Mouse (Mus musculus) intestine, embryonic 15.5 days (tissue): ENCODE results near the gene Eef1e1. TPM values are rescaled to one million over a fixed set of nuclear protein-coding genes. Genes with fewer than 3 reads are reported as not detected.

ENCODE experiments used
- ATAC-seq: fragments of 200-750 bp; cut with Nextera tagmentation; 2 replicates; pipeline ENCODE4 v1.8.0; 2017; ENCODE audit warnings: moderate TSS enrichment, moderate library complexity
- H3K27ac ChIP-seq: fragments of 300-500 bp; sonication (generic); 2 replicates; pipeline ENCODE4 v1.5.1; 2015; ENCODE audit warnings: mild to moderate bottlenecking, inconsistent platforms
- H3K27me3 ChIP-seq: fragments of 300-500 bp; sonication (generic); replicated peaks from 2 replicates; pipeline ENCODE4 v1.6.1; 2015; ENCODE audit warnings: inconsistent platforms
- H3K36me3 ChIP-seq: fragments of 300-500 bp; sonication (generic); 2 replicates; pipeline ENCODE4 v1.6.1; 2015; ENCODE audit warnings: inconsistent platforms
- H3K4me1 ChIP-seq: fragments of 300-500 bp; sonication (generic); replicated peaks from 2 replicates; pipeline ENCODE4 v1.6.1; 2015; ENCODE audit warnings: inconsistent platforms
- H3K4me2 ChIP-seq: fragments of 300-500 bp; sonication (generic); replicated peaks from 2 replicates; pipeline ENCODE4 v1.6.1; 2015; ENCODE audit warnings: mild to moderate bottlenecking, inconsistent platforms
- H3K4me3 ChIP-seq: fragments of 300-500 bp; sonication (generic); replicated peaks from 2 replicates; pipeline ENCODE4 v1.5.1; 2015; ENCODE audit warnings: inconsistent platforms
- H3K9ac ChIP-seq: fragments of 300-500 bp; sonication (generic); 2 replicates; pipeline ENCODE4 v1.6.1; 2015; ENCODE audit warnings: inconsistent platforms
- H3K9me3 ChIP-seq: fragments of 300-500 bp; sonication (generic); 2 replicates; pipeline ENCODE4 v1.6.1; 2016; ENCODE audit warnings: inconsistent platforms
- WGBS: fragments of 180-500 bp; shearing (Covaris S2); methylation state at CpG from one replicate; pipeline ENCODE4 v1.1.7; 2015; 5-methylcytosine and 5-hydroxymethylcytosine counted together
- polyA plus RNA-seq: library from polyadenylated mRNA; unstranded; fragments of >200 nt; fragmentation: Nextera tagmentation; extraction: Ambion mirVana; gene quantifications from 2 replicates; pipeline ENCODE4 v1.2.1, GENCODE M21; 2015

Gene Eef1e1
- polyA plus RNA-seq, 1 experiment from 2014 or later, result 53.4 TPM

GRCm38 (mm10) chr13:38641414-38641813, 17.4 kb downstream of the Eef1e1 start:
- Histone ChIP-seq H3K9me3 (no peaks in the 10 kb centered on the region), H3K36me3 (peaks cover 21% of the 10 kb centered on the region), H3K4me1 (no peaks in the 10 kb centered on the region), H3K27me3 (no peaks in the 10 kb centered on the region), H3K9ac (no peak overlapping the region), H3K27ac (no peak overlapping the region), H3K4me3 (no peak overlapping the region), H3K4me2 (no peak overlapping the region)
- no peak for ATAC-seq
- WGBS, result 59% methylated on average over 5 of the region's 5 CpGs

- Histone ChIP-seq H3K9me3 (no peaks in the 10 kb centered on the region), H3K36me3 (peaks cover 21% of the 10 kb centered on the region), H3K27me3 (no peaks in the 10 kb centered on the region), H3K4me3 (no peak overlapping the region), H3K4me2 (no peak overlapping the region), H3K9ac (no peak overlapping the region), H3K4me1 (no peaks in the 10 kb centered on the region), H3K27ac (no peak overlapping the region)
- no peak for ATAC-seq
- WGBS, result 80% methylated on average over 5 of the region's 5 CpGs
Measured at GRCm38 (mm10) chr13:38640961-38641360, 17.9 kb downstream of the Eef1e1 start.

- no peak overlapping the region for H3K4me2 ChIP-seq
- H3K9ac ChIP-seq, result no peak overlapping the region
- no peak overlapping the region for H3K4me3 ChIP-seq
- no peaks in the 10 kb centered on the region for H3K9me3 ChIP-seq
- ATAC-seq, result no peak
- 70% methylated on average over 11 of the region's 11 CpGs for WGBS
- H3K27me3 ChIP-seq, result no peaks in the 10 kb centered on the region
- peaks cover 5% of the 10 kb centered on the region; the same call in 1 of the 2 replicates for H3K4me1 ChIP-seq
- no peak overlapping the region for H3K27ac ChIP-seq
- H3K36me3 ChIP-seq, result peaks cover 3% of the 10 kb centered on the region
Measured at GRCm38 (mm10) chr13:38638694-38639093, 20.2 kb downstream of the Eef1e1 start.

GRCm38 (mm10) chr13:38634800-38635269, 24.0 kb downstream of the Eef1e1 start, which contains the start of gene Bloc1s5:
TSS of gene Bloc1s5 (minus strand) at chr13:38635109.
- Histone ChIP-seq H3K4me1 (peaks cover 5% of the 10 kb centered on the region; the same call in 1 of the 2 replicates), H3K36me3 (peaks cover 3% of the 10 kb centered on the region; the same call in 1 of the 2 replicates), H3K4me2 (peak within 1 kb of the TSS; percentile 70), H3K4me3 (peak within 1 kb of the TSS; percentile 77), H3K9ac (peak within 1 kb of the TSS; percentile 77), H3K9me3 (no peaks in the 10 kb centered on the region), H3K27ac (peak within 1 kb of the TSS; percentile 55; the same call in 1 of the 2 replicates), H3K27me3 (no peaks in the 10 kb centered on the region)
- peak; percentile 97 for ATAC-seq
- WGBS, result 1% methylated on average over 44 of the region's 44 CpGs

- under 1% methylated on average over 19 of the region's 19 CpGs for WGBS
- Histone ChIP-seq H3K4me1 (peaks cover 5% of the 10 kb centered on the region; the same call in 1 of the 2 replicates), H3K36me3 (peaks cover 3% of the 10 kb centered on the region; the same call in 1 of the 2 replicates), H3K4me2 (peak overlapping the region; percentile 70), H3K27ac (peak overlapping the region; percentile 55; the same call in 1 of the 2 replicates), H3K27me3 (no peaks in the 10 kb centered on the region), H3K4me3 (peak overlapping the region; percentile 77), H3K9me3 (no peaks in the 10 kb centered on the region), H3K9ac (peak overlapping the region; percentile 77)
- peak; percentile 82 for ATAC-seq
Measured at GRCm38 (mm10) chr13:38634256-38634799, 24.5 kb downstream of the Eef1e1 start.

GRCm38 (mm10) chr13:38633287-38634000, 25.4 kb downstream of the Eef1e1 start:
- Histone ChIP-seq H3K4me2 (no peak overlapping the region), H3K9me3 (no peaks in the 10 kb centered on the region), H3K36me3 (peaks cover 3% of the 10 kb centered on the region; the same call in 1 of the 2 replicates), H3K9ac (no peak overlapping the region), H3K27me3 (no peaks in the 10 kb centered on the region), H3K4me3 (no peak overlapping the region), H3K4me1 (peaks cover 5% of the 10 kb centered on the region; the same call in 1 of the 2 replicates), H3K27ac (no peak overlapping the region)
- no peak for ATAC-seq
- WGBS, result 88% methylated on average over 6 of the region's 6 CpGs

GRCm38 (mm10) chr13:38632556-38632955, 26.3 kb downstream of the Eef1e1 start:
- Histone ChIP-seq H3K27ac (no peak overlapping the region), H3K4me3 (no peak overlapping the region), H3K36me3 (peaks cover 3% of the 10 kb centered on the region; the same call in 1 of the 2 replicates), H3K27me3 (no peaks in the 10 kb centered on the region), H3K9me3 (no peaks in the 10 kb centered on the region), H3K4me2 (no peak overlapping the region), H3K9ac (no peak overlapping the region), H3K4me1 (peaks cover 5% of the 10 kb centered on the region; the same call in 1 of the 2 replicates)
- 82% methylated on average over 6 of the region's 6 CpGs for WGBS
- ATAC-seq, result no peak

- no peak for ATAC-seq
- H3K27ac ChIP-seq, result no peak overlapping the region
- no peak overlapping the region for H3K4me2 ChIP-seq
- no peak overlapping the region for H3K9ac ChIP-seq
- WGBS, result 40% methylated on average over 6 of the region's 6 CpGs
- H3K4me1 ChIP-seq, result no peaks in the 10 kb centered on the region
- H3K36me3 ChIP-seq, result peaks cover 3% of the 10 kb centered on the region; the same call in 1 of the 2 replicates
- no peaks in the 10 kb centered on the region for H3K9me3 ChIP-seq
- H3K27me3 ChIP-seq, result no peaks in the 10 kb centered on the region
- no peak overlapping the region for H3K4me3 ChIP-seq
Measured at GRCm38 (mm10) chr13:38626229-38626525, 32.7 kb downstream of the Eef1e1 start.

- no peak overlapping the region for H3K9ac ChIP-seq
Measured at GRCm38 (mm10) chr13:38625492-38626228, 33.2 kb downstream of the Eef1e1 start.

GRCm38 (mm10) chr13:38624292-38624902, 34.5 kb downstream of the Eef1e1 start:
- Histone ChIP-seq H3K36me3 (no peaks in the 10 kb centered on the region), H3K4me1 (no peaks in the 10 kb centered on the region), H3K4me3 (no peak overlapping the region), H3K9me3 (no peaks in the 10 kb centered on the region), H3K9ac (no peak overlapping the region), H3K27me3 (no peaks in the 10 kb centered on the region), H3K27ac (no peak overlapping the region), H3K4me2 (no peak overlapping the region)
- 89% methylated on average over 8 of the region's 8 CpGs for WGBS
- no peak for ATAC-seq

More at GRCm38 (mm10) chr13:38625492-38626228, 33.2 kb downstream of the Eef1e1 start:
- no peak for ATAC-seq
- no peak overlapping the region for H3K4me3 ChIP-seq
- WGBS, result 28% methylated on average over 5 of the region's 5 CpGs
- H3K9me3 ChIP-seq, result no peaks in the 10 kb centered on the region
- H3K27me3 ChIP-seq, result no peaks in the 10 kb centered on the region
- H3K4me1 ChIP-seq, result no peaks in the 10 kb centered on the region
- H3K36me3 ChIP-seq, result peaks cover 3% of the 10 kb centered on the region; the same call in 1 of the 2 replicates
- H3K4me2 ChIP-seq, result no peak overlapping the region
- H3K27ac ChIP-seq, result no peak overlapping the region

GRCm38 (mm10) chr13:38623296-38623695, 35.6 kb downstream of the Eef1e1 start:
- no peak overlapping the region for H3K9ac ChIP-seq
- H3K36me3 ChIP-seq, result no peaks in the 10 kb centered on the region
- 89% methylated on average over 5 of the region's 5 CpGs for WGBS
- H3K4me2 ChIP-seq, result no peak overlapping the region
- no peak overlapping the region for H3K4me3 ChIP-seq
- no peak for ATAC-seq
- H3K27me3 ChIP-seq, result no peaks in the 10 kb centered on the region
- no peaks in the 10 kb centered on the region for H3K9me3 ChIP-seq
- H3K4me1 ChIP-seq, result no peaks in the 10 kb centered on the region
- no peak overlapping the region for H3K27ac ChIP-seq
